In the genomic region with DNA sequence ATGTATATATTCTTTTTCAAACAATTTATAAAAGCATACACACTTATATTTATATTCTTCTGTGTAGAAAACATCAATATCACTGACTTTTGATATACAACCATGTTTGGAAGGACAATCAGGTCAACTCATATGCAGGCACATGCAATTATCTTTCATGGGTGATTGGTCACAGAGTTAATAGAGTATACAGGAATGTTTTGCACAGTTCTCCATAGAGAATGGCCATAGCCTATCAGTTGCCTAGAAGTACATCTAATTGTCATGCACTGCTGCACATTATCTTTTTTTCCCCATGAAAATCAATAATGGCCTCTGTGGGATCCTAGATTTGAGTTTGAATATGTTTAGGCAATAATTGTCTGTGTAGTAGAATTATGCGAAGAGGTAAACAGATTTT, we compare ENCODE assay signal across 23 mouse cellular contexts.
DNase-seq lines count a peak whose midpoint lies in the region; ATAC-seq and TF ChIP-seq lines count a peak whose summit lies in the region.
"Had no signal": no experiment of that assay in that cellular context is flagged by ENCODE, and none has a peak within 500 bp of the region (broad histone marks: within the 10 kb centered on the region; RNA-seq: fewer than 3 reads in every experiment).

No protein-coding gene starts in this region.

- H3K9ac ChIP-seq in neural tube, embryonic 11.5 days (ENCODE audit: low read length), result no peak overlapping the region
- H3K9ac ChIP-seq: embryonic facial prominence, embryonic 12.5 days; forebrain, embryonic 13.5 days; forebrain, embryonic 15.5 days; forebrain, postnatal 0 days had no signal

- no peaks in the 10 kb centered on the region for H3K4me1 ChIP-seq in neural tube, embryonic 11.5 days (ENCODE audit: control insufficient read depth, insufficient read depth, low read length)
- H3K4me1 ChIP-seq: embryonic facial prominence, embryonic 10.5 days; embryonic facial prominence, embryonic 12.5 days; forebrain, embryonic 13.5 days; forebrain, embryonic 15.5 days had no signal

- TF ChIP-seq CTCF in brain, embryonic 14.5 days (IDR thresholded peaks at IDR 0.05; ENCODE audit: borderline replicate concordance, extremely low read depth, insufficient read depth, insufficient read length), result no peak

- no peak overlapping the region for H3K27ac ChIP-seq in neural tube, embryonic 11.5 days (ENCODE audit: low read depth, low read length)
- H3K27ac ChIP-seq: embryonic facial prominence, embryonic 10.5 days; embryonic facial prominence, embryonic 12.5 days; forebrain, embryonic 13.5 days; forebrain, embryonic 15.5 days had no signal

- no peaks in the 10 kb centered on the region for H3K36me3 ChIP-seq in neural tube, embryonic 11.5 days (ENCODE audit: control insufficient read depth, insufficient read depth, low read length)
- H3K36me3 ChIP-seq: embryonic facial prominence, embryonic 10.5 days; embryonic facial prominence, embryonic 12.5 days; forebrain, embryonic 15.5 days; G1E had no signal

- no peak overlapping the region for H3K4me3 ChIP-seq in neural tube, embryonic 11.5 days (ENCODE audit: low read depth, low read length)
- H3K4me3 ChIP-seq: embryonic facial prominence, embryonic 10.5 days; embryonic facial prominence, embryonic 12.5 days; forebrain, embryonic 13.5 days; forebrain, embryonic 15.5 days had no signal

- no peaks in the 10 kb centered on the region for H3K9me3 ChIP-seq in neural tube, embryonic 11.5 days (ENCODE audit: control insufficient read depth, low read length)
- H3K9me3 ChIP-seq: embryonic facial prominence, embryonic 12.5 days; forebrain, embryonic 13.5 days; forebrain, embryonic 15.5 days had no signal

- TF ChIP-seq POLR2A in brain, embryonic 14.5 days (IDR thresholded peaks at IDR 0.05; ENCODE audit: borderline replicate concordance, extremely low read depth, insufficient read depth, insufficient read length, poor library complexity, severe bottlenecking), result no peak

- no peak overlapping the region for H3K4me2 ChIP-seq in neural tube, embryonic 11.5 days (ENCODE audit: low read depth)
- H3K4me2 ChIP-seq: embryonic facial prominence, embryonic 12.5 days; forebrain, embryonic 13.5 days; forebrain, embryonic 15.5 days had no signal

- no peaks in the 10 kb centered on the region for H3K27me3 ChIP-seq in neural tube, embryonic 11.5 days (ENCODE audit: control insufficient read depth, insufficient read depth, low read length)
- H3K27me3 ChIP-seq: CH12.LX; embryonic facial prominence, embryonic 12.5 days; forebrain, embryonic 13.5 days; forebrain, embryonic 15.5 days; Patski had no signal

- peak; percentile 60; the same call in 1 of the 2 replicates for ATAC-seq in neural tube, embryonic 11.5 days (ENCODE audit: insufficient read depth, low FRiP score, low TSS enrichment)
- ATAC-seq in activated CD4-positive, CD25-positive, alpha-beta regulatory T cell, adult 4 months, result no peak
- ATAC-seq: CD4-positive, CD25-positive, alpha-beta regulatory T cell, adult 4 months; forebrain, embryonic 13.5 days; forebrain, embryonic 15.5 days; forebrain, postnatal 0 days; Patski had no signal

- no peak for DNase-seq in neural tube, embryonic 11.5 days (ENCODE audit: low spot score)
- no peak for DNase-seq in neural tube, embryonic 10.5 days (ENCODE audit: extremely low spot score, low spot score)
- peak; percentile 3 for DNase-seq in brain, embryonic 14.5 days (ENCODE audit: low read depth)
- peak; percentile 0 for DNase-seq in retina, postnatal 1 day
- DNase-seq: adrenal gland, adult 2 months; adrenal gland, postnatal 10 days; adrenal gland, postnatal 25 days; B cell, adult 2 months; cerebellum, adult 11-12 months; cerebellum, adult 2 months; cerebellum, adult 9-10 months; cerebellum, postnatal 10 days; cerebellum, postnatal 25 days; forebrain, postnatal 0 days had no signal

- 91% methylated on average over 1 of the region's 1 CpGs for WGBS in neural tube, embryonic 11.5 days

Comparison
In these comparisons a context has a peak if more than half of its experiments do, and no peak if none do; other contexts are left out.
1. DNase-seq: peak in brain, embryonic 14.5 days (single experiment) and retina, postnatal 1 day (single experiment); none in neural tube, embryonic 11.5 days (single experiment) and neural tube, embryonic 10.5 days (single experiment).